Mouse (Mus musculus): ENCODE results near the gene Opalin. TPM values are rescaled to one million over a fixed set of nuclear protein-coding genes. Genes with fewer than 3 reads are reported as not detected.

The Opalin gene
- polyA plus RNA-seq, 1 experiment = 53.9 TPM

GRCm38 (mm10) chr19:41108666-41109065, 31.8 kb upstream of the Opalin start:
- TF ChIP-seq POLR2A (IDR thresholded peaks at IDR 0.05; ENCODE audit: extremely low read depth, insufficient read depth, low read length) (no peak), CTCF (IDR thresholded peaks at IDR 0.05; ENCODE audit: extremely low read depth, insufficient read depth, low read length) (no peak)
- H3K4me3 ChIP-seq (ENCODE audit: insufficient read depth, low read length) = no peak overlapping the region
- no peaks in the 10 kb centered on the region for H3K4me1 ChIP-seq (ENCODE audit: control insufficient read depth, insufficient read depth, low read length)
- no peak overlapping the region for H3K27ac ChIP-seq (ENCODE audit: insufficient read depth, low read length)

DNA sequence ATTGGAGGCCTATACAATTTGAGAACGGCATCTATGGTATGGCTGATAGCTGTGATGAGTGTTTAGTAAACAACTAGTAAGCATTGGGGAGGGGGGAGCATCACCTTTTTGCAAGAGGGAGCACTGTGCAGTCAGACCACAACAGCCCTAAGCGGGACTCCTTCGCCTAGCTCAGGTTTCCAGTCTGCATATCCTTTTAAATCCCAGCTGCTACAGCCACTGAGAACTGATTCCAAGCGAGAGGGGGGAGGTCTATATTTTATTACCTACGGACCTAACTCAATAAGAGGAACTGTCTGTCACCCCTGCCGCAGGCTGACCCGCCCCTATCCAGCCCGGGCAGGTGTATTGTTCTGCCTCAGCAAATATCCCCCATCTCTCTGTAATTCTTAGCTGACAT, 30.6 kb upstream of the Opalin start:
- H3K27ac ChIP-seq (ENCODE audit: insufficient read depth, low read length) = no peak overlapping the region
- no peak overlapping the region for H3K4me3 ChIP-seq (ENCODE audit: insufficient read depth, low read length)
- no peaks in the 10 kb centered on the region for H3K4me1 ChIP-seq (ENCODE audit: control insufficient read depth, insufficient read depth, low read length)
- no peak for TF ChIP-seq POLR2A (IDR thresholded peaks at IDR 0.05; ENCODE audit: extremely low read depth, insufficient read depth, low read length)
- no peak for TF ChIP-seq CTCF (IDR thresholded peaks at IDR 0.05; ENCODE audit: extremely low read depth, insufficient read depth, low read length)

- Histone ChIP-seq H3K4me1 (ENCODE audit: control insufficient read depth, insufficient read depth, low read length) (no peaks in the 10 kb centered on the region; the same call in 1 of the 2 replicates), H3K4me3 (ENCODE audit: insufficient read depth, low read length) (no peak overlapping the region), H3K27ac (ENCODE audit: insufficient read depth, low read length) (no peak overlapping the region)
- TF ChIP-seq CTCF (IDR thresholded peaks at IDR 0.05; ENCODE audit: extremely low read depth, insufficient read depth, low read length) = peak; percentile 83
- TF ChIP-seq POLR2A (IDR thresholded peaks at IDR 0.05; ENCODE audit: extremely low read depth, insufficient read depth, low read length) = no peak
These were observed 28.0 kb upstream of the Opalin start for GRCm38 (mm10) chr19:41104922-41105321.

GRCm38 (mm10) chr19:41101390-41101789, 24.5 kb upstream of the Opalin start:
- Histone ChIP-seq H3K27ac (ENCODE audit: insufficient read depth, low read length) (no peak overlapping the region), H3K4me3 (ENCODE audit: insufficient read depth, low read length) (no peak overlapping the region), H3K4me1 (ENCODE audit: control insufficient read depth, insufficient read depth, low read length) (no peaks in the 10 kb centered on the region; the same call in 1 of the 2 replicates)
- TF ChIP-seq POLR2A (IDR thresholded peaks at IDR 0.05; ENCODE audit: extremely low read depth, insufficient read depth, low read length) (no peak), CTCF (IDR thresholded peaks at IDR 0.05; ENCODE audit: extremely low read depth, insufficient read depth, low read length) (no peak)

DNA sequence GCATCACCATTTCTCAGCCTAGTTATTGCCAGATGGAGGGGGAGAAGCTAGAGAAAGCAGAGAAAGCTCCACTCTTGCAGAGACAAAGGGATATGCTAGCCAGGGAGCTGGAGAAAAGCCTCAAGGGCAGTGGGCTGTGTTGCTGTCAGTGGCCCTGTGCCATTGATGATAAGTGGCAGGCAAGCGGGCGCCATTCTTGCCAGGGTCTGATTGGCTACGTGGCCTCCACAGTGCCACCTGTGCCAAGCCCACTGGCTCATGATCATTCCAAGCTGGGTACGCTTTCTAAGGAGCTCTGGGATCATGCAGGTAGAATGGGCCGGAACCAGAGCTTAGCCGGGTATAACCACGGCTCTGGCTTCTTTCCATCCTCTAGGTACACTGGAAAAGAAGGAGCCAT, 23.9 kb upstream of the Opalin start:
- H3K4me3 ChIP-seq (ENCODE audit: insufficient read depth, low read length) = no peak overlapping the region
- no peak for TF ChIP-seq POLR2A (IDR thresholded peaks at IDR 0.05; ENCODE audit: extremely low read depth, insufficient read depth, low read length)
- TF ChIP-seq CTCF (IDR thresholded peaks at IDR 0.05; ENCODE audit: extremely low read depth, insufficient read depth, low read length) = no peak
- no peaks in the 10 kb centered on the region; the same call in 1 of the 2 replicates for H3K4me1 ChIP-seq (ENCODE audit: control insufficient read depth, insufficient read depth, low read length)
- no peak overlapping the region for H3K27ac ChIP-seq (ENCODE audit: insufficient read depth, low read length)

GRCm38 (mm10) chr19:41097038-41097437, 20.1 kb upstream of the Opalin start:
- TF ChIP-seq CTCF (IDR thresholded peaks at IDR 0.05; ENCODE audit: extremely low read depth, insufficient read depth, low read length) (no peak), POLR2A (IDR thresholded peaks at IDR 0.05; ENCODE audit: extremely low read depth, insufficient read depth, low read length) (no peak)
- Histone ChIP-seq H3K27ac (ENCODE audit: insufficient read depth, low read length) (no peak overlapping the region), H3K4me1 (ENCODE audit: control insufficient read depth, insufficient read depth, low read length) (no peaks in the 10 kb centered on the region; the same call in 1 of the 2 replicates), H3K4me3 (ENCODE audit: insufficient read depth, low read length) (no peak overlapping the region)

GRCm38 (mm10) chr19:41091901-41092300, 15.0 kb upstream of the Opalin start:
- Histone ChIP-seq H3K27ac (ENCODE audit: insufficient read depth, low read length) (no peak overlapping the region), H3K4me1 (ENCODE audit: control insufficient read depth, insufficient read depth, low read length) (no peaks in the 10 kb centered on the region), H3K4me3 (ENCODE audit: insufficient read depth, low read length) (no peak overlapping the region)
- TF ChIP-seq POLR2A (IDR thresholded peaks at IDR 0.05; ENCODE audit: extremely low read depth, insufficient read depth, low read length) (no peak), CTCF (IDR thresholded peaks at IDR 0.05; ENCODE audit: extremely low read depth, insufficient read depth, low read length) (no peak)

DNA sequence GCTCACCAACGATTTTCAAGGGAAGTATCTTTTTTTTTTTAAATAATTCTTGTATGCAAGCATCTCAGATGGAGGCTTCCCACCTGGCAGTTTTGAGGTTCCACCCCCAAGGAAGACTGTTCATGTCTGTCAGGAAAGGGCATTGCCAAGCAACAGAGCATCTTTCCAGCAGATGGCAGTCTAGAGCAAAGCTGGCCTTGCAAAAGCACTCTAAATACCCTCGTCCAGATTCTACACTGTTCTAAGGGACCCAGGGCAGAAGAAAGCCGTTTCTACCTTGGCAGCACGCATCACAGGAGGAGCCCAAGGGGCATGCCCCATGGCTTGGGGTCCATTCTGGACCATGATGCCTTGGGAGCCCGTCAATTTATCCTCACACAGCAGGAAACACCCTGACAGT, 12.9 kb upstream of the Opalin start:
- Histone ChIP-seq H3K4me3 (ENCODE audit: insufficient read depth, low read length) (no peak overlapping the region), H3K27ac (ENCODE audit: insufficient read depth, low read length) (no peak overlapping the region), H3K4me1 (ENCODE audit: control insufficient read depth, insufficient read depth, low read length) (no peaks in the 10 kb centered on the region)
- TF ChIP-seq POLR2A (IDR thresholded peaks at IDR 0.05; ENCODE audit: extremely low read depth, insufficient read depth, low read length) (no peak), CTCF (IDR thresholded peaks at IDR 0.05; ENCODE audit: extremely low read depth, insufficient read depth, low read length) (peak; percentile 84)

DNA sequence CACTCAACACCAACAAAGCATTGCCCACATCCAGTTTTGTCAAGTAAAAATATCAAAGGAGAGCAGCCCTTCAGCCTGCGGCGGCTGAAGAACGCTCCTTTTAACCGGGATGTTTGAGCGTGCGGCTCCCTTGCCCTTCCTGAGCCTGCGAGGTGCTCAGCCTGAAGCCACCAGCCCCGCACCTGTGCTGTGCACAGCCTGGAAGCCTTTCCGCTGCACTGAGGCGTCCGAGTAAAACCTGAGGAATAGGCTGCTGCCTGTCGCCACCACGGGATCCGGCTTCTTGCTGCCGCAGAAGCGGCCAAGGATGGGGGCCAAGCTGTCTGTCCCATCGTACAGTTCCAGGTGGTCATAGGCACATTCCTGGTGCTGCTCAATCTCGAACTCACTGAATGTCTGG, 11.6 kb upstream of the Opalin start:
- no peak overlapping the region for H3K27ac ChIP-seq (ENCODE audit: insufficient read depth, low read length)
- H3K4me1 ChIP-seq (ENCODE audit: control insufficient read depth, insufficient read depth, low read length) = no peaks in the 10 kb centered on the region
- no peak overlapping the region for H3K4me3 ChIP-seq (ENCODE audit: insufficient read depth, low read length)
- TF ChIP-seq POLR2A (IDR thresholded peaks at IDR 0.05; ENCODE audit: extremely low read depth, insufficient read depth, low read length) (no peak), CTCF (IDR thresholded peaks at IDR 0.05; ENCODE audit: extremely low read depth, insufficient read depth, low read length) (no peak)

GRCm38 (mm10) chr19:41087901-41088300, 11.0 kb upstream of the Opalin start:
- Histone ChIP-seq H3K4me1 (ENCODE audit: control insufficient read depth, insufficient read depth, low read length) (no peaks in the 10 kb centered on the region), H3K27ac (ENCODE audit: insufficient read depth, low read length) (no peak overlapping the region), H3K4me3 (ENCODE audit: insufficient read depth, low read length) (no peak overlapping the region)
- no peak for TF ChIP-seq CTCF (IDR thresholded peaks at IDR 0.05; ENCODE audit: extremely low read depth, insufficient read depth, low read length)
- no peak for TF ChIP-seq POLR2A (IDR thresholded peaks at IDR 0.05; ENCODE audit: extremely low read depth, insufficient read depth, low read length)
